Mouse (Mus musculus) urinary bladder, postnatal 4 days (tissue): Measurements from ENCODE around the gene Abhd13.

ENCODE experiments used
- DNase-seq, 2 experiments: peaks; one replicate each; pipeline ENCODE4 v3.0.0; 2021 to 2022; ENCODE audit warnings: low spot score in 2 of 2

Abhd13 gene

GRCm38 (mm10) chr8:10016252-10016651, 38.7 kb downstream of the Abhd13 start:
- DNase-seq = no peak

GRCm38 (mm10) chr8:10017231-10017630, 39.7 kb downstream of the Abhd13 start:
- no peak for DNase-seq

- no peak for DNase-seq
Measured at GRCm38 (mm10) chr8:10030320-10031060, 53.0 kb downstream of the Abhd13 start.

DNA sequence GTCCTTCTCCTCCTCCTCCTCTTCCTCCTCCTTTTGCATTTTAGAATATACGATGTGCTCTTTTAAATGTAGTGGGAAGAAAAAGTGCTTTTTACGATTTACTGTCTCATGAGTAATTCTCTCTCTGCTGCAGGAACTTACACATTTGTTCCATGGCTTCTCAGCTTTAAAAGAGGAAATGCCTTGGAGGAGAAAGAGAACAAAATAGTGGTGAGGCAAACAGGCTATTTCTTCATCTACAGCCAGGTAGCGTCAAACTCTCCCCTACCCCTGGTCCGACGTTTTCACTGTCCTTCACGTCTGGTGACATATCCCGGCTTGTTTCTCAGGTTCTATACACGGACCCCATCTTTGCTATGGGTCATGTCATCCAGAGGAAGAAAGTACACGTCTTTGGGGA, 53.7 kb downstream of the Abhd13 start:
- no peak for DNase-seq

GRCm38 (mm10) chr8:10040866-10041265, 63.4 kb downstream of the Abhd13 start:
- DNase-seq = no peak
